Mouse (Mus musculus) thymus, postnatal 14 days (tissue): Measurements from ENCODE around the gene Ppia.
A peak's percentile ranks its signal among the peaks of the same experiment; 100 is the strongest.
"Not testable (repeated sequence)": the region's sequence is repeated elsewhere in the genome, so short reads cannot be mapped to it uniquely, and the experiment has no call there.

Source experiments
- DNase-seq: peaks from one replicate; pipeline ENCODE4 v3.0.0; 2021

The Ppia gene

DNA sequence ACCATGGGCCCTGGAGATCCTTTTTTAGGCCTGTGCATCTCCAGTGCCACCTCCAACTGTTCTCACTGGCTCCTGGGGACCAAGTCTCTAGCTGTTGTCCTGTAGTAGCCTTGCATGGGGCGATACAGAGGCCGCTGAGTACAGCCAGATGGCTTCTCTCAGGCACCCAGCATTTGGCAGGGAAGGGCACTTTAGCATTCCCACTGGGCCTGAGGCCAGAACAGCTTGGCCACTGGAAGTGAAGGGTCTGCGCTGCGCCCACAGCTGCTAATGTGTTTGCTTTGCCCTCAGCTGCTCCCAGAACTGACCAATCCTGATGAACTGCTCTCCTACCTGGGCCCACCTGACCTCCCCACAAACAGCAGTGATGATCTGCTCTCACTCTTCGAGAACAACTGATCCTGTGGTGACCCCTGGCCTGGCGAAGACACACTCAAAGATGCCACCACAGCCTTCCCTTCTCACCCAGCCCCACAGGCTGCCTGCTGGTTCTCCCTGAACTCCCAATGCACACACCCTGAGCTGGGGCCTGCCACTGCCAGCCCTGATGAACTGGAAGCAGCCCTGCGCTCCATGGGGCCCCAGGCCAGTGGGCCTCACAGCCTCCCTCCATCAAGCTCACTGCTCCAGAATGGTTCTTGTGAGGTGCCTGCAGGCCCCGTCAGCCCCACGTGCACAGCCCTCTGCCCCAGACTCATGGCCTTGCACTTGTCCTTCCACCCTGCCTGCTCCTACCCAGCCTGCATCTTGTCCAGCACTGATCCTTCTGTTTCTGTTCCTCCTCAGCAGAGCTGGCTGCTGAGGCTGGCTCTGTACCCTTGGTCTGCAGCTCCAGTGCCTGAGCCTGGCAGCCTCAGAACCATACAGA, 10.3 kb upstream of the Ppia start:
- DNase-seq, result no peak

DNA sequence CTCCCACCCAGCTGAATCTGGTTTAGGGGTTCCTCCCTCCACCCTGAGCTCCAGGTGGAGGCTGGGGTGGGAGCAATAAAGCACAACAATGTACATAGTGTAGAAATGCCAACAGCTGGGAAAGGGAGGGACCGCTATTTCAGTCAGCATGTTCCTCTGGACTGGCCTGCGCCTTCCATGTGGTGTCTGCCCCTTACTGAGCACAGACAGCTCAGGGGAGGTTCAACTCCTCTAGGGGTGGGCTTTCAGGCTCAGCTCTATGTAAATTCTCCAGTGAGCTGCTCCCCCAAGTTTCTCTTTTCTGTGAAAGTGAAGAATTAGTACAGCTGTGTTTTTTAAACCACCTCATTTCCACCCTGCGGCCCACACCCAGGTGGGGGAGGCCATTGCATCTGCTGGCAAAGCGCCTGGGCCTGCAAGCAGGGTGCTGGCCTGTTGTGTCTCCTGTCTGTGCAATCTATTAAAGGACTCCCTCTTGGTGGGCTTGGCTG, 9.6 kb upstream of the Ppia start:
- DNase-seq, result peak; percentile 64

DNA sequence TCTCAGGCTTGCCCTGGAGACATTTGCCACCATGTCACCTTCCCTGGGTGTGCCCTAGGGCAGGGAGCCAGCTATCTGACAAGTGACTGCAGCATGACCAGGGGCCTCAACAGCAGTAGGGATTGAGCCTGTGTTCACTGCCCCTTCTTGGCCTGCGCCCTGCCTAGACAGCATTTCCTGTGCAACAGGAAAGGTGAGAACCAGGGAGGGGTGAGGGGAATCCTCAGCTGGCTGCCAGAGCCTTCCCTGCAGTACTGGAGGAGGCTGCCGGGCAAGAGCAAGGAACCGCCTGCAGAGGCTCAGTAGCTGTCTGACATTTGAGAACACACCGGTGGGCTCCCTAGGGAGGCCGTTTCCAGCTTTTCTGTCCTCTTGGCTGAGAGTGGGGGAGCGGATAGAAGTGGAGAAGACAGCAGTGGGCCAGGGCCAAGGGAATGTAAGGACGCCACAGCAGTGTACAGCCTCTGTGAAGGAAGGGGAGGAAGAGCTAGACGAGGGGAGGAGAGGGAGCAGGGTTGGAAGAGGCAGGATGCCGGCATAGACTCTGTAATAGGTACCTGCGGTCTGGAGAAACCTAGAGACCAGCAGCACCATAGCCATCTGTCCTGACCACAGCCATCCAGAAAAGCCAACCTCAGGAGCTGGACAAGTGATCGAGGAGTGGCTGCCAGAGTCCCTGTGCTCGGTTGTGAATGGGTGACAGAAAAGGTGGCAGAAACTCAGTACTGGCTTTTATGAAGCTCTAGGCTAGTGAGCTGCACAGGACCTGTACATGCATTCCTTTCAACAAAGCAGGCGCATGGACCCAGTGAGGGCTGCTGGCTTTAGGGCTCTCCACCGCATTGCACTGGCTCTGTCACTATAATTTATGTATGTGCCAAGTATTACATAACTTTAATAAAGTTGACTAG, 8.7 kb upstream of the Ppia start:
- DNase-seq, result peak; percentile 67

DNA sequence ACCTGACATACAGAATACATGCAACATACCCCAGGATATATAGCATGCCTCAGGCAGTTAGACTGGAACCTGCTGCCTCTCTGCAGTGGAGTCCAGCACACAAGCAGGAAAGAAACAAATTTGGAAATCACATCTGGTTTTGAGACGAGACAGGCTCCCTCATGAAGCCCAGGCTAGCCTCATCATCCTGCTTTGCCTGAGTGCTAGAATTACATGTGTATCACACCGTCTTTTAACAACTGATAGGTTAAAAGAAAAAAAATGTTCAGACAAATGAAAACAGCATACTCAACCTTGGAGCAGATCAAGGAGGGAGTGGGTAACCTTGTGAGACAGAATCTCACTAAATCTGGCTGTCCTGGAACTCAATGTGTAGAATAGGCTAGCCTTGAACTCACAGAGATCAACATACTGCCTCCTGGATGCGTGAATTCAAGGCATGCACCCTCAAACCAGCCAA, 8.1 kb upstream of the Ppia start:
- no peak for DNase-seq

DNA sequence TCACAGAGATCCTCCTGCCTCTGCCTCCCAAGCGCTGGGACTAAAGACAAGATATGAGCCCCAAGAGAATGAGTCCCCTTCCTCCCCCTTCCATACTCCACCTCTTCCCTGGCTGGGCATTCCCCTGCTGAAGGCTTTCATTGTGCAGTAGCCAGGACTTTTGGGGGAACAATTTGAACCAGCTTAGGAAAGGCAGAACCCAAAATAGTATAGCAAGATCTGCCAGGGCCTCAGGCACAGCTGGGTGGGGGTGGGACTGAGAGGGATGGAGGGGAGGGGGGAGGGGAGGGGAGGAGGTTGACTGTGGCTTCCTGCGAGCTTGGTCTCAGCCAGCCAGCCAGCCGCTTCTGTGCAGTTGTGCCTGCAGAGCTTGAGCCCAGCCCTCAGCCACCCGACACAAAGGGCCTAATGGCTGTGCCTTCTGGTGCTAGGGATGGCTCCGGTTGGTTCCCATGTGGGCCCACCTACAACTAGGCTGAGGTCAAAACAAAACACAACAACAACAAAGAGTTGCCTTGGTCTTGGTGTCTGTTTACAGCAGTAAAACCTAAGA, 5.1 kb upstream of the Ppia start:
- DNase-seq, result peak; percentile 76

DNA sequence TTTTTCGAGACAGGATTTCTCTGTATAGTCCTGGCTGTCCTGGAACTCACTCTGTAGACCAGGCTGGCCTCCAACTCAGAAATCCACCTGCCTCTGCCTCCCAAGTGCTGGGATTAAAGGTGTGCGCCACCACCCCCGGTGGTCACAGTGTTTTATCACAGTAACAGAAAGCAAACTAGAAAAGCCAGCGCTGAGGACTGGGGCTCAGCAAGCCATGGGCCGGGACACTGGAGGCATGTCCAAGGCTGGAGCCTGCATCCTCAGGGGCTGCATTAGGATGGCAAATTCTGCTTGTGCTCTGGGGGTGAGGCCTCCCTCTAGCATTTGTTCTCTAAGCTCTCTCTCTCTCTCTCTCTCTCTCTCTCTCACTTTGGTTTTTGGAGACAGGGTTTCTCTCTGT, 4.5 kb upstream of the Ppia start:
- not testable (repeated sequence) for DNase-seq

DNA sequence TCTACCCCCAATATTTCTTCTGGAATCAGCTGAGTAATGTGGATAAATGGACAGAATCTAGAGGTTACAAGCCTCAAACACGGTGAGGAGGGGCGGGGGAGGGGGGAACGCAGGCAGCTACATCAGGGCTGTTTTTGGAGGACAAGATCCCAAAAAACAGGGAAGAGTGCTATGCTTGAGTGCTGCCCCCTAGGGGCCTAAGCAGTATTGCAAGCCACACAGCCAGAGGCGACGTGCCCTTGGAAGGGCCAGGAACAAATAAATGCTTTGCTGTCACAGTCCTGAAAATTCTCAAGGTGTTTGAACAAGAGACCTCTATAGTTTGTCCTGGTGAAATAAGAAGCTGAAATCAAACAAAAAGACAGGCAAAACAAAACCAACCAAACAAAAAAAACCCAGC, 3.6 kb upstream of the Ppia start:
- peak; percentile 84 for DNase-seq

DNA sequence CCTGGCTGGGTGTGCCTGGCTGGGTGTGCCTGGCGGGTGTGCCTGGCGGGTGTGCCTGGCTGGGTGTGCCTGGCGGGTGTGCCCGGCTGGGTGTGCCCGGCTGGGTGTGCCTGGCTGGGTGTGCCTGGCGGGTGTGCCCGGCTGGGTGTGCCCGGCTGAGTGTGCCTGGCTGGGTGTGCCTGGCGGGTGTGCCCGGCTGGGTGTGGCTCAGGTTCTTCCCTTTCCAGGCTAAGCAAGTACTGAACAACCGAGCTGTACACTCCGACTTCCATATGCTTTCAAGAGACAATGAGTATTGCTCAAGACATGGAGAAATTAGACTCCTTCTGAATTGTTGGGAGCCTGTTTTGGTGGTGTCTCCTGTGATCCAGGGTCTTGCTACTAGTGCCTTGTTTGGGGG, 2.0 kb upstream of the Ppia start:
- no peak for DNase-seq

DNA sequence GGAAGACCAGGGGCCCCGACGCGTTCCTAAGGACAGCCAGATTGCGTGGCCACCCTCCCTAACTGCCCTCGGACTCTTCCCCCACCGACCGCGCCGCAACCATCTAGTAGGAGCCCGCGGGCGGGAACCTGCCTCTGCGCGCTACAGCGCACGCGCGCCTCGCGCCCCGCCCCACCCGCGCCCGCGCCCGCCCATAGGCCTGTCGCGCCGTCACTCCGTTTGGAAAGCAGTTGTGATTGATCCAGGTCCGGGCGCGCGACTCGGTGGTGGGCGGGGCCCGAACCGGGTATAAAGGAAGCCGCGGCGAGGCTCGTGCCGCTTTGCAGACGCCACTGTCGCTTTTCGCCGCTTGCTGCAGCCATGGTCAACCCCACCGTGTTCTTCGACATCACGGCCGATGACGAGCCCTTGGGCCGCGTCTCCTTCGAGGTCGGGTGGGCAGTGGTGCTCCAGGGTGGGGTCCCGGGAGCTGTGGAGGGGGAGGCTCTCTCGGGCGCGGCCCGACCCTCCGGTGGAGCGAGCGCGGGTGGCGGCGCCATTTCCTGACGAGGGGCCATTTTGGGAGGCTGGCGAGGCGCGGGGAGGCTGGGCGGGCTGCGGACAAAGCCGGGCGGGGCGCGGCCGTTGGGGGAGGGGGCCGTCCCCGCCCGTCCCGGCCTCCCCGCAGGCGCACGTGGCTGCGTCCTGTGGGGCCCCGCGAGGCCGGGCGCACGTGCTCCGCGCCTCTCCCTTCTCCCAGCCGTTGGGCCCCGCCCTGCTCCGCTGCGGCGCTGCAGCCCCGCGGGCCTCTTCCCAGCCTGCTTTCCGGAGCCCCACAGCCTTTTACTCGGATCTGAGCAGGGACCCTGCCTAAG, 535 bp downstream of the Ppia start:
- peak; percentile 99 for DNase-seq

DNA sequence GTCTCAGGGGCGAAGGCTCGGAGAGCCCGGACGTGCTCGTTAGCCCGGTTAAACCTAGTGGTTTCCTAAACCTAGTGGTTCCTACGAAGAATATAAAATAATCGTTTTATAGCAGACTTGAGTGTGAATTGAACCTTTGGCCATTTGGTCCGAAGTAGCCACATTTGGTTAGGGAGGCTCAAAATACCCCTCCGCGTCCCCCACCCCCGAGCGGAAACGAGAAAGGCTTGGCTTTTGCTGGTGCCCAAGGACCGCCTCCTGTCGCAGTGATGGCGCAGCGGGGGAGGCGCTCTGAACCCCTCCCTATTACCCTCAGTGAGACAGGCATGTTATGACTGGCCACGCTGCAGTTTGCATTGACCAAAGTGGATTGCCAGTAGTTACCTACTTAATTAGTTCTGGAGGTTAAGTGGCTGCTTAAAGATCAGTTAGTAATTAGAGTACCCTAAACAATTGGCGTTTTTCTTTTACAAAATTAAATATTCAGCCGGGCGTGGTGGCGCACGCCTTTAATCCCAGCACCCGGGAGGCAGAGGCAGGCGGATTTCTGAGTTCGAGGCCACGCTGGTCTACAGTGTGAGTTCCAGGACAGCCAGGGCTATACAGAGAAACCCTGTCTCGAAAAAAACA, 1.3 kb downstream of the Ppia start:
- DNase-seq, result peak; percentile 88

DNA sequence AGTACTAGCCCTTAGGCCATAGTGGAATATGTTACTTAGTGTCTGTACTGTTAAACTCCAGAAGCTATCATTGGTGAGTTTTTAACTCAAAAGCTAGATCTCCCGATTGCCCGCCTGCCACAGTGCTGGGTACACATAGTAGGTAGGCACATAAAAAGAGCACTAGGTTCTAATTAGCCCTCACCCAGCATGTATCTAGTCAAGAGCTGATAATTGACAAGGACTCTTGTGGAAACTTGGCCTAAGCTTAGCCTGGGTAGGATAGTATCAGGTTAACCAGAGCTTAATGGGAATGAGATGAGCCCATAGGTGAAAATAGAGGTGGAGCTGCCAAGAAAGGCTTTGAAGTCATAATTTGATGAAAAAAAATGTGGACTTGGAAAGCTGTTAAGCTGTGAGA, 1.8 kb downstream of the Ppia start:
- DNase-seq, result no peak

DNA sequence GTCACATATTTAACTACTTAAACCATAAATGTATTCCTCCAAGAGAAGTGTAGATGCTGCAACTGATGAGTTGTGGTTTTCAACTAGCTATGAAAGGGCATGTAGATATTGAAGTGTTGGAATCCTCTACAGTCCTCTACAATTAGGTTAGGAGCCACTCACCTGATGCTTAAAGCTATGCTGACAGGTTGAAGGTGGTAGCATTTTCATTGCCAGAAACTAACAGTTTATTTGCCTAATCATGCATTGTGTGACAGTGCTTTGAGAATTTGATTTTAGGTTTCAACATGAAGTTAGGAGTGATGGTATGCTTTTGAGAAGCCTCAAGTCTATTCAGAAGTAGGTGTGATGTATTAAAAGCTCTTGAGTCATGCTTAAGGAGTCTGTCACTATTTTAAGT, 2.2 kb downstream of the Ppia start:
- DNase-seq, result no peak

DNA sequence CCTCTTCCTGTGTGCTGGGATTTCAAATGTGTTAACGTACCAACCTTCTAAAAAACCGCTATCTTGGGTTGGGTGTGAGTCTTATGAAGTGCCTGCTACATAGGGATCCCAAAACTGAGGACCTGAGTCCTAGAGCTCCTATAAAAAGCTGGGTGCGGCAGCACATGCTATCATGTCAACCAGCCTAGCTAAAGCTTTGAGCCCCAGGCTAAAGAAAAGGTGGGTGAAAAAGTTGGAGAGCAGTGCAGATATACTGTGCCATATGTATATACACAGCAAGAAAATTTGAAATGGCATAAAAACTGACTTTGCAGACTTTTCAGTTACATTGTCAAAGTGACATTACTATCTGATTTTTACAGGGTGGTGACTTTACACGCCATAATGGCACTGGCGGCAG, 3.5 kb downstream of the Ppia start:
- DNase-seq, result no peak

DNA sequence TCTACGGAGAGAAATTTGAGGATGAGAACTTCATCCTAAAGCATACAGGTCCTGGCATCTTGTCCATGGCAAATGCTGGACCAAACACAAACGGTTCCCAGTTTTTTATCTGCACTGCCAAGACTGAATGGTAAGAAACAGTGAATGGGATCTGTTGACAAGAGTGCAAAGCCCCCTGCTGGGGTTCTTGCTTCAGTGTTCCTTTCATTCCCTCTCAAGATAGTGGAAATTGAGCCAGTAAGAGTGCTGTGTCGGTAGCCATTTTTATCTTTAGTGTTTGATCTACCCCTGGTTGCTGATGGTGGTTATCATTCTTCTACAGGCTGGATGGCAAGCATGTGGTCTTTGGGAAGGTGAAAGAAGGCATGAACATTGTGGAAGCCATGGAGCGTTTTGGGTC, 3.9 kb downstream of the Ppia start:
- DNase-seq, result not testable (repeated sequence)

DNA sequence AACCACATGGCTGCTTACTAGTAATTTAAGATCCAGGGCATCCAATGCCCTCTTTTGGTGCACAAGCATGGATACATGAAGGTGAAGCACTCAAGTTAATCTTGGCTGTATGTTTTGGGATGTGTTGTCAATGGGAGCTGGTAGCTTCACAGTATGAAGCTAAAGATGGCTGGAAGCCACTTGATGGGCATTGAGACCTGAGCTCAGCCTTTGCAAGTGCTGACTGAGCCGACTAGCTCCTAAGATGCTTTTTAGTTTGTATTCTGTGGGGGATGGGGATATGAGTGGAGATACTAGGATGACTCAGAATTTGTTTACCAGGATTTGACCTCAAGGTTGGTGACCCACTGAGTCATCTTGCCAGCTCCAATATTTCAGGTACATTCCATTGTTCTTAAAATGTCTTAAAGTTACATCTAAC, 5.0 kb downstream of the Ppia start:
- no peak for DNase-seq

DNA sequence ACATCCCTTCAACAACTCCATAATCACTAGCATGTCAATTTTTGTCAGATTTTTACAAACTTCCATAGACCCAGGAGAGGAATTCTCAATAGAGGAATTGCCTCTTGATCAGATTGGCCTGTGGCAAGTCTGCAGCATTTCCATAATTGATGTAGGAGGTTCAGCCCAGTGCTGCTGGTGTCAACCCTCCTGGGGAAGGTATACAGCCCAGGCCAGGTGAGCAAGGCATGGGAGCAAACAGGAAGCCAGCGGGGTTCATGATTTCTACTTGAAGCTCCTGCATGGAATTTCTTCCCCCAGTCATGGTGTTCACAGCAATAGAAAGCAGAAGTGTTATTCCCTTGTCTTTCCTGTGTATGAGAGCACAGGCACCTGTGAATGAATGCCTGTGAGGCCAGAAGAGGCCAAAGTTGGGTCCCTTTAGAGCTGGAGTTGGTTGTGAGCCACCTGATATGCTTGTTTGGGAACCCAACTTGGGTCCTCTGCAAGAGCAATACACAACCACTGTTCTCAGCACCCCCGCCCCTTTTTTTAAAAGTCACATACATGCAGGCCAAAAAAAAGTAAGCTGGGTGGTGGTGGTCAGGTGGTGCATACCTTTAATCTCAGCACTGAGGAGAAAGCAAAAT, 5.6 kb downstream of the Ppia start:
- DNase-seq, result no peak

DNA sequence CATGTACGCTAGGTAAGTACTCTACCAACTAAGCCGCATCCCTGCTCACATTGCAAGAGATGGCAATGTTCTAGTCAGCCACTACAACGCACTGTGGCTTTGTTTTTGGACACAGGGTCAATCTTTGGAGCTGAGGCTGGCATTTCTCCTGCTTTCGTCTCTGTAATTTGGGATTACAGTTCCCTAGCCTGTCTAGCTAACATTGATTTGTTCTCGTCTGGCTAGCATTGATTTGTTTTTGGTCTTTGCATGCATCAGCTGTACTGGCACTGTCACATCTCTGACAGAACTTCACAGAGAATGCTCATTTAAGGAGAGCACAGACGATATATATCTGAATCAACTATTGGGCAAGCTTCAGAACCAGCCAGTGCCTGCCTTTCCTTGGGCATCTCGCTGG, 14.9 kb downstream of the Ppia start:
- no peak for DNase-seq

DNA sequence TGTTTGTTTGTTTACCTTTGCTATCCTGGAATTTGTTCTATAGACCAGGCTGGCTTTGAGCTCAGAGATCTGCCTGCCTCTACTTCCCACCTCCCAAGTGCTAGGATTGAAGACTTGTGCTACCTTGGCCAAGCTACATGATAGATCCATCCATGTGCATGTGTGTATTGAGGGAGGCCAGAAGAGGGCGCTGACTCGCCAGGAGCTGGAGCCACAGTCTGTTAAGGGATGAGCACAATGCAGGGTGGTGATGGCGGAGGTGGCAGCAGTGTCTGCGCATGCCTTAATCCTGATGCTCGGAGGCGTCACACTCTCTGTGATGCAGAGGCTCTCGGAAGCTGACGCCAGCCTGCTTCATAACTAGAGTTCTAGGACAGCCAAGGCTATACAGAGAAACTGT, 21.2 kb downstream of the Ppia start:
- peak; percentile 75 for DNase-seq

DNA sequence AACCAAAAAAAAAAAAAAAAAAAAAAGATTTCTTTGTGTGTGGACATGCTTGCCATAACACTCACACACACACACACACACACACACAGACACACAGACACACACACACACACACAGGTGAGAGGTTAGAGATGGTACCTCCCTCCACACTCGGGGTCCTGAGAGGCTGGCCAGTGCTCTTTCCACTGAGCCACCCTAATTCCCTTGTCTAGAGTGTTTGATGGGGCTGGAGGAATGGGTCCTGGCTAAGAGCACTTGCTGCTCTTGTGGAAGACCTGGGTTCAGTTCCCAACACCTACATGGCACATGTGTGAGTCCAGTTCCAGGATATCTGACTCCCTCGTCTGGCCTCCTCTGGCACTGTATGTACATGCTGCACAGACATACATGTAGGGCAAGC, 22.4 kb downstream of the Ppia start:
- DNase-seq, result no peak

DNA sequence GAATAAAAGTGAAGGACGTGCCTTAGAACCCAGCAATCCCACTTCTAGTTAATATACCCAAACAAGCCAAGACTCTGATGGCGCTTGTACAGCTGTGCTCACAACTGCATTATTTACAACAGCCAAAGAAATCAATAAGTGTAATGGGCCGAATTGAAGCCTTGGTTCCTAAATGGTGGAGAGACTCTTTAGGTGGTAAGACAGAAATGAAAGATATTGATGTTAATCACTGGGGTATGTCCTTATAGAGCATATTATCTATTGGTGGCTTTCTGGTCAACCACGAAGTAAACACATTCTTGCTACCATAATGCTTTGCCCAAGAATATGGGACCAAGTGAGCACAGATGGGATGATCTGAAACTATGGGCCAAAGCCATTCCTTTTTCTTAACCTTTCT, 24.9 kb downstream of the Ppia start:
- DNase-seq, result no peak

DNA sequence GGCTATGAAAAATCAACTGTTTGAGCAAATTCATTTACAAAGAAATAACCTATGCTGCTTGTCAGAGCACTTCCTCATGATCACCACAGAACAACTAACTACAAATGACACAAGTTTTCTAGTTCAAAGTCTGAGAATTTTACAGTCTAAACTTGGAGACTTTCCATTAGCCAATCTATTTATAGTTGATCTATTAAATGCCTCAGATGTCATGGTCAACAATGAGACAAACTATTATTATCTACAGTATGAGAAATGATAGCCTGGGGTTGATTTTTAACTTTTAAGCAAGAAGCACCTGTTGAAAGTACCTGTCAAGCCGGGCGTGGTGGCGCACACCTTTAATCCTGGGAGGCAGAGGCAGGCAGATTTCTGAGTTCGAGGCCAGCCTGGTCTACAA, 27.3 kb downstream of the Ppia start:
- no peak for DNase-seq
